Mouse (Mus musculus) left cerebral cortex, adult 8-10 months (tissue): Measurements from ENCODE around the gene Madd. TPM values are rescaled to one million over a fixed set of nuclear protein-coding genes. Genes with fewer than 3 reads are reported as not detected.
A peak's percentile ranks its signal among the peaks of the same experiment; 100 is the strongest.

ENCODE experiments used
- DNase-seq, 2 experiments: peaks; one replicate each; pipeline ENCODE4 v3.0.0; 2022; ENCODE audit warnings: low spot score in 2 of 2
- total RNA-seq, 4 experiments: library from RNA; stranded (reverse); gene quantifications; 2 replicates each; pipeline ENCODE4 v1.2.4; 2022

Gene Madd
- total RNA-seq, 4 experiments from 2014 or later: 200 to 219 (median 206) TPM

- DNase-seq: no peak
Measured at GRCm38 (mm10) chr2:91097015-91097414, 86.6 kb downstream of the Madd start.

- DNase-seq: no peak
Measured at GRCm38 (mm10) chr2:91096524-91096923, 87.1 kb downstream of the Madd start.

DNA sequence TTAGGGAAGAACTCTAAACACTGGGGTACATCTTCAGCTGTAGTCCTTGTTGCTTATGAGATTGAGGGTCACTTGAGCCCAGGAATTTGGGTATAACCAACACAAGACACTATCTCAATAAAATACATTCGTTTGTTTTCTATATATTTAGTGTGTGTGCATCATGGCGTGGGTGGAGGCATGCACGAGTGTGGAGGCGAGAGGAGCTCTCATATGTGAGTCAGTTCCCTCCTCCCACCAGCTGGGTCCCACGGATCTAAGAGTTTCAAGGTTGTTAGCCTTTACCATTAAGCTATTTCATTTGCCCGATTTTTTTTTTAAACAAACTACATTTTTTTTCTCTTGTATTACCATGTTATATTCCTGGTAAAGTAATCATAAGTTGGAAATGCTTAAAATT lies 92.8 kb downstream of the Madd start:
- peak in 1 of 2 experiments; percentile 69 for DNase-seq

DNA sequence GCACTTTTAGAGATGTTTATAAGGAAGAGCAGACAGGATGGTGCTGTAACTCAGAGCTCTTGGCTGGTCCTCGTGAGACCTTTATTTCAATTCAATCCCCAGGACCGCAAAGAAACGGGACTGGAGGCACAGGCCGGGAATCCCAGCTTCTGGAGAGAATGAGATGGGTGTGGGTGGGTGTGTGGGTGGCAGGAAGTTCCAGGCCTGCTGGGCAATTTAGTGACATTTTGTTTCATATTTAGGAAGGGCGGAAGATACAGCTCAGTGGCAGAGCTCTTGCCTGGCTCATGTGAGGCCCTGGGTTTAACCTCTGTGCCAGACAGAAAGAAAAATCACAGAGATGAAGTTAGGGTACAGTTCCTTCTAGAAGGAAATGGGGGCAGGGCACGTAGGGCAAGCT lies 93.4 kb downstream of the Madd start:
- DNase-seq: no peak

DNA sequence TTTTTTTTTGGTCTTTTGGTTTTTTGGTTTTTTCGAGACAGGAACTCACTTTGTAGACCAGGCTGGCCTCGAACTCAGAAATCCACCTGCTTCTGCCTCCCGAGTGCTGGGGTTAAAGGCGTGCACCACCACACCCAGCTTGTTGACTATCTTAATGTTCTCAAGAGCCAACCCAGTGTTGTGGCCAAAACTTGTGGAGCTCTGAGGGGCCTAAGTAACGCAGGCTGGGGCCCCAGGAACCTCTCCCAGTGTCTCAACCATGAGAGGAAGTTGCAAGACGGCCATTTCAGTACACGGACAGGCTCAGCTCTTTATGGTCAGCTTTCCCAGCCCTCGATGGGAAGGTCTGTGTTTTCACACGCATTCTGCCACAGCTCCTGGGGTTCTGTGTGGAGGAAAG lies 94.7 kb downstream of the Madd start:
- DNase-seq: no peak

DNA sequence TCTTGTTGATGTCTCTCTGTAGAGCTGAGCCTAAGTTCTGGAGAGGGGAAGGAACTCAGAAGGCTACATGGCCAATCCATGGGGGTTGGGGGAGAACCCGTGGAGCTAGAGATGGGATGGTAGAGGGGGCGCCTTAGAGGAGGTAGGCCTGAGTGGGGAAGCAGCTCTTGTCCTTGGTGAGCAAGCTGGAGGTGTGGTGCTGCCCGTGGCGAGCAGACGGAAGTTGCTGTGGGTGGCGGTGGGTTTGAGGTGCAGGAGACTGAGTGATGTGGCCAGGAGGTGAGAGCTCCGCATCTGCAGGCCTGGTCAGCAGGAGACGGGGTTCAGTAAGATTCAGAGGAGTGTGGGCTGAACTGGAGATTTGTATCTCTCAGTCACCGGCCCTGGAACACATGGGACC lies 96.2 kb downstream of the Madd start:
- no peak for DNase-seq

Other genes with a start within 250 kb of the Madd start
- gene Celf1, start 243.5 kb downstream of the Madd start, total RNA-seq: 100 to 1,000 TPM; 129 to 151 (median 138) TPM
- under 1 TPM; 0.57 to 0.81 (median 0.70) TPM for gene Rapsn, start 148.2 kb downstream of the Madd start, total RNA-seq
- gene Psmc3, start 129.8 kb downstream of the Madd start, total RNA-seq: 100 to 1,000 TPM; 188 to 218 (median 202) TPM
- gene Slc39a13, start 113.4 kb downstream of the Madd start, total RNA-seq: 10 to 100 TPM; 33.5 to 35.5 (median 34.7) TPM
- 1 to 10 TPM; 3.9 to 8.9 (median 6.5) TPM for gene Spi1, start 101.4 kb downstream of the Madd start, total RNA-seq
- gene Mybpc3, start 65.7 kb downstream of the Madd start, total RNA-seq: under 1 TPM; 0.33 to 0.91 (median 0.69) TPM
- gene Nr1h3, start 19.0 kb upstream of the Madd start, total RNA-seq: 1 to 10 TPM; 3.3 to 4.3 (median 3.4) TPM
- gene Acp2, start 19.0 kb upstream of the Madd start, total RNA-seq: 10 to 100 TPM; 47.5 to 53.2 (median 50.1) TPM
- gene Ddb2, start 53.1 kb upstream of the Madd start, total RNA-seq: 10 to 100 TPM; 12.7 to 15.5 (median 13.2) TPM
- gene Pacsin3, start 72.1 kb upstream of the Madd start, total RNA-seq: 10 to 100 TPM; 40.3 to 47.5 (median 45.7) TPM
- gene Arfgap2, start 81.1 kb upstream of the Madd start, total RNA-seq: 10 to 100 TPM; 74.4 to 80.8 (median 79.3) TPM